Mouse (Mus musculus): Measurements from ENCODE around the gene Fra10ac1. TPM values are rescaled to one million over a fixed set of nuclear protein-coding genes. Genes with fewer than 3 reads are reported as not detected.

The Fra10ac1 gene
- total RNA-seq, 4 experiments from 2014 or later = 13.3 to 20.3 (median 15.6) TPM

DNA sequence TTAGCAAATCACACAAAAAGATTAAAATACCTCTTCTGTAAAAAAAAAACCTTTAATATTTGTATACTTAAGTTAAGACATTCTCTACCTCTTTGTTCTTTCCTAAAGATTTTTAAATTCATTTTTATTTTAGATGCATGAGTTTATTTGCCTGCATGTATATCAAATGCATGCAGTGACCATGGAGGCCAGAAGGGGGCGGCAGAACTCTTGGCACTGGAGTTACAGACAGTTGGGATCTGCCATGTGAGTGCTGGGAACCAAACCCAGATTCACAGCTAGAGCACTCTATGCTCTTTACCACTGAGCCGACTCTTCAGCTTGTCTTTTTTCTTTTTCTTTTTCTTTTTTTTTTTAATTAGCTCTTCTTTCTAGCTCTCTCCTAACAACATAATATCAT lies 4.7 kb upstream of the Fra10ac1 start:
- DNase-seq = no peak

DNA sequence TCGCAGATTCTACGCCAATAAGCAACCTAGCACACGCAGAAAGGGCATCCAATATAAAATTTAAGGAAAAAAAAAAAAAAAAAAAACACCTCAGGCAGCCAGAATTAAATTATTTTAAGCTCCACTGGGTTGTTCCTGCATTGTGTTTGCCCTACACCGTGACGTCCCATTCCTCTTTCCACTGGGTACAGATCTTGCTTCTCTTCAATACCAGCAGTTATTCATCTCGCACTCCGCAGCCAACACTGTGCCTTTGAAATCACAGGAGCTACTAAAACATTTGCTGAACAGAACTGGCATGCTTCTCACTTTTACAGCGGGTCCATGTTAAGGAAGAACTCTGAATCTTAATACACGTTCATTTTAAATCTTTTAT lies 717 bp upstream of the Fra10ac1 start:
- no peak for DNase-seq

DNA sequence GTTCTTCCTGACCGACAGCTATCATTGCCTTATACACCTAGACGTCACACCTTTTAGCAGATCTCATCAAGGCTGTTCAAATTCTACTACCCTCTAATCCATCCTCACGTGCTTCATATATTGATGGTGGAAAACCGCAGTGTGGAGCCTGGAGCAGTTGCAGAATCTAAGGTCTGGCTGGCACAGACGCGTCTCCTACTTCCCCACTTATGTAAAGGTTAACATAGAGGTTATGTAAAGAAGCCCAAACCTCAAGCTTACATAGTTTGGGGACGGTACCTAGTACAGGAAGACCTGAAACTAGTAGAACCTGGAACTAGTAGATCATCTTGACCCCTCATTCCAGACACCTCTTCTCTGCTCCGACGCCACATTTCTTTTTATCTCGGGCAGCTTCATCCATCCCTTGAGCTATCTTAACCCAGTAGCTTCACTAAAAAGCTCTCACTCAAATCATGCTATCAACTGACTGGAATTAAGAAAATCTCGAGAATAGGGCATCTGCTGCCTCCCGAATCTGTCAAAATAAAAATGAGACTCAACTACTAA lies 526 bp downstream of the Fra10ac1 start:
- no peak for DNase-seq

DNA sequence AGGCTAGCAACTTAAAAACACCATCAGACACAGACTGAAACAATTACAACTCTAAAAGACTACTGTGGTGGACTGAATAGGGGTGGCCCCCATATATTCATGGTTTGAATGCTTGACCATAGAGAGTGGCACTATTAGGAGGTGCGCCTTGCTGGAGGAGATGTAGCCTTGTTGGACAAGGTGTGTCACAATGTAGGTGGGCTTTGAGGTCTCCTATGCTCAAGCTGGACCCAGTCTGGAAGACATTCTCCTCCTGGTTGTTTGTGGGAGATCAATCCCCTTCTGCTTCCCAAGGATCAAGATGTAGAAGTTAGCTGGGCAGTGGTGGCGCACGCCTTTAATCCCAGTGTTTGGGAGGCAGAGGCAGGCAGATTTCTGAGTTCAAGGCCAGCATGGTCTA lies 6.3 kb downstream of the Fra10ac1 start:
- DNase-seq = no peak

DNA sequence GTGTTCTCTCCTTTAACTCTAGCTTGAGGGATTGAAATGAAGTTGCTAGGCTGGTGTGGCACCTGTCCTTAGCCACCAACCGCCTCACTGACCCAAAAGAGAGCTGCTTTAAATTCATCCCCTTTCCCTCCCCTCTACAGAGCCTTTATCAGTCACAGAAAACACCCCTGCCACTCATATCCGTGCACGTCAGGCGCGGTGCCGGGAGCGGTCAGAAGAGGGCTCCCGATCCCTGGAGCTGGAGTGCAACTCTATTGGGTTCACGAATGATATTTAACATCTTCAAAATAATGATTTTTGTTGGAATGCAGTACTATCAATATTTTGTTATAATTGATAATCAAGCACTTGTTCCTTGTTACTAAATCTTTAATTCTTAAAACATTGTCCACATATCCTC lies 17.3 kb downstream of the Fra10ac1 start:
- DNase-seq = no peak

DNA sequence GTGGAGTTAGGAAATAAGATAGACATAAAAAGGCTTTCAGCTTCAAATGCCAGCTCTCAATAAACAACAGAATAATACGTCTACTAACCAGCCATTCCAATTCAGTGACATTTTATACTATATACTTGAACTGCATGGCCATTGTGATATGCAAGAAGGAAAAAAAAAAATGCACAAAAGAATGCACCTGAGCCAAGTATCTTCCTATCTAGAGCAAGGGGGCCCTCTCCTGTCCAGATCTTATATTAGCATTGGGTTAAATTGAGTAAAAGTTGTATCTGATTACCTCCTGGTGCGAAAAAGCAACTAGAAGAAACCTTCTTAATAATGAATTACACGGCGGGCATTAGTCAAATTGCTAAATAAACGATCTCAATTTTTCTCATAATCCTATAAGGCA lies 25.2 kb downstream of the Fra10ac1 start:
- DNase-seq = no peak

DNA sequence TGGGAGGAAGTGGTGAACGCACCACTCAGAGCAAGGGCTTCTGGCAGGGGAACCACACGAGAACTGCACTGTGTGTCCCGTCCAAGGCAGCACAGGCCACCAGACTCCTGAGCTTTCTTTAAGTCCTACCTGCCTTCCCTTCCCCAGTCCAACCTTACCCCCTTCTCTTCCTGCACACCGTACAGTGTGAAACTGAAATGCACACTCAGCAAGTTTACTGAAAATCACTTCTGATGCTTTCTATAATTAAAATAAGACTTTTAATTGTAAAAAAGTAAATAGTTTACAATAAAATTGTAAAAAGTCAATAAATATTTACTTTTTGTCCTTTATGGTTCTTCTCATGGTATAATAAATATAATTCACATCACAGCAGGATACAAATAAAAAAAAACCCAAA lies 28.7 kb downstream of the Fra10ac1 start:
- no peak for DNase-seq

DNA sequence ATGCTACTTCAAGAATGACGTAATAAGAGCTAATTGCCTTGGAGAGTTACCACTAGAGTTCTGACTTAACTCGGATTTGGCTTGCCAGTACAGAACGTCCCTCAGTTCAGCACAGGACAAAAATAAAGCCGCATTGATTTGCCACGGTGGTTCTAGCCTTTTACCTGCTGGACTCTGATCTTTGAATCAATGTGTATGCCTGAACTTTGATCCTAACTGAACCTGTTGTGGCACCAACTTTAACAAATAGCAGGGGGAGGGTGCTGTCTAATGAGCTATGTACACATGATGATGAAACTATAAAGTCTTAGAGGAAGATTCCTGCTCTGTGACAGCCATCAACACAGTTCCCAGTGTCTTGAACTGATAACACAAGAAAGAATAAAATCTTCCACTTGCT lies 32.5 kb downstream of the Fra10ac1 start:
- DNase-seq = no peak

DNA sequence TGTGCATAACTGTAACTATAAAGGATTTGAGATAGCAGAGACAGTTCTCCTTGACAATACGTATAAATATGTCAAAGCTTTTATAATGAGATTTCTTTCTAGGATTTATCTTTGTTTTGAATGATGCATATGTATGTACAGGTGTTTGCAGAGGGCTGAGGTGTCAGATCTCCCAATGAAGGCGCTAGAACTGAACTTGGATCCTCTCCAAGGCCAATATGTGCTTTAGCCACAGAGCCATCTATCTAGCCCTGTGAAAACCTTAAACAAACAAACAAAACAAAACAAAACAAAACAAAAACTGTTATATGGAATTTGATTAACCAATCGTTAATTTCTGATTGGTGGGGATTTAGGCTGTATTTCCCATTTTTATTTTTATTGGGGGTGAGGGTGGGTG lies 33.4 kb downstream of the Fra10ac1 start:
- DNase-seq = no peak

DNA sequence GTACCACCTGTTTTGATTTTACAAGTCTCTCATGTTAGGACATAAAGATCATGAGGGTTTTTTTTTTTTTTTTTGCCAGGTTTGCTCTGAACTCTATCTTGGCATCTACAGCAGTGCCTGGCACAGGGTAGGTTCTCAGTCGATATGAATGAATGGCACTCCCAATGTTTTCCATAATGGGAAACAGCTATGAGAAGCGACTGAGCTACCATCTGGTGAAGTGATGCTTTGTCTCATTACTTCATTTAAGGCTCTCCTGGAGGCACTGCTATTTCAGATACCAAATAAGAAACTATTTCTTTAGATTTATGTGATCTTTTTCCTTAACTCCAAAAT lies 36.6 kb downstream of the Fra10ac1 start:
- DNase-seq = no peak

DNA sequence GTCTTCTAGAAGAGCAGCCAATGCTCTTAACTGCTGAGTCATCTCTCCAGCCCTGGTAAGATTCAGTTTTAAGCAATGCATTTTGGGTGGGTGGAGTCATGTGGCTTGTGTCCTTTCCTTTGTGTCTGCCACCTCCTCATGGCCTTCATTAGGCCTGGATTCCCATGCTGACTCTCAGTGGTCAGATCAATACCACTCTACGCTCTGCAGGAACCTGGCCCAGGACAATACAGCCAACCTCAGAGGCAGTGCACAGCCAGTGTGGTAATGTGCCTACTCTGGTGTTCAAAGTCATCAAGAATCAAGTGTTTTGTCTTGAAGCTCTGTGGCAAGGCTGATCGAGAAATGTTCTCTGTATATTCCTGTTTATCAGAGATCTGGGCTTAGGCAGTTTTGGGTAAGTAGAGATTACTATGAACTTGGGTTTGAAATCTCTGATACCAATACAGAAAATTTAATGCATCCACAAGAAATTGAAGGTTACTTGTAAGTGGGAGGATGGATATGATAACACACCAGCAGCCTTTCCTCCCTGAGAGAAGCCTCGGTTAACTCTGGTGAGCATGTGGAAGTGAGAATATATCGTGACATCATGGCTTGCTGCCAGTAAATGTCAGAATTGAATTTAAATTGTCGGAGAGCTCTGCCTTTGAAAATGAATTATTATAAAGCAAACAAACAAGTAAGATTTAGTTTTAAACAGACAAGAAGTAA lies 37.2 kb downstream of the Fra10ac1 start:
- DNase-seq = no peak

DNA sequence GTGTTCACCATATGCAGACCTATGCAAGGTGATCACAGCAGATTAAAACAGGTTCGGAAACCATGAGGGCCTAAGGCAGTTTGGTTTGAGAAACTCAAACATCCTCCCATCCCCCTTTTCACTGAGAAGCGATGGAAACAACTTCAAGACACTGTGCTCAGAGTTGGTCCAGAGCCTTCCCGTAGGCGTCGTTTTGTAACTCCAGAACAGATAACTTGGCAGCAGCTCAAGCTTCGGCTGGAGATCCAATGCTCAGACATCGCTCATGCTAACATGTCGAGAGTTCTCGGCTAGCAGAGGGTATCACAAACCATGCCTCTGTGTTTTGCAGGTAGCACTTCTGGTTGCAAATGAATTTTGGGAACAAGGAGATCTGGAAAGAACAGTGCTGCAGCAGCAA lies 44.3 kb downstream of the Fra10ac1 start:
- DNase-seq = no peak

DNA sequence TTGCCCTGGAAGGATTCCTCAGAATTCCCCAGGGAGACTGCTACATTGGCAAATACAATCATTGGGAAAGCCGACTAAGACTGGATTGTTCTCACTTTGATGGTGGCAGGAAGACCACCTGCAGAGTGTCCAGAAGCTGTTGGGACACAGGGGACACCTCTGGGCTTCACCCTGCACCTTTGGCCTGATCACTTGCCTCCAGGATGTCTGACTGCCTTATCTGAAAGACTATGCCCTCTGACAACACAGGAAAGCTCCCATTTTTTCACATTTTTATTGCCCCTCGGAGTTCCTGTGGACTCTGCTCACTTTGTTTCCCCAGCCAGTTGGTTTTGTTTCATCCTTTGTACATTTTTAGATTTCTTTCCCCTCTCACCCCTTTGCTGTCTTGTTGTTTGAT lies 59.3 kb downstream of the Fra10ac1 start:
- no peak for DNase-seq

DNA sequence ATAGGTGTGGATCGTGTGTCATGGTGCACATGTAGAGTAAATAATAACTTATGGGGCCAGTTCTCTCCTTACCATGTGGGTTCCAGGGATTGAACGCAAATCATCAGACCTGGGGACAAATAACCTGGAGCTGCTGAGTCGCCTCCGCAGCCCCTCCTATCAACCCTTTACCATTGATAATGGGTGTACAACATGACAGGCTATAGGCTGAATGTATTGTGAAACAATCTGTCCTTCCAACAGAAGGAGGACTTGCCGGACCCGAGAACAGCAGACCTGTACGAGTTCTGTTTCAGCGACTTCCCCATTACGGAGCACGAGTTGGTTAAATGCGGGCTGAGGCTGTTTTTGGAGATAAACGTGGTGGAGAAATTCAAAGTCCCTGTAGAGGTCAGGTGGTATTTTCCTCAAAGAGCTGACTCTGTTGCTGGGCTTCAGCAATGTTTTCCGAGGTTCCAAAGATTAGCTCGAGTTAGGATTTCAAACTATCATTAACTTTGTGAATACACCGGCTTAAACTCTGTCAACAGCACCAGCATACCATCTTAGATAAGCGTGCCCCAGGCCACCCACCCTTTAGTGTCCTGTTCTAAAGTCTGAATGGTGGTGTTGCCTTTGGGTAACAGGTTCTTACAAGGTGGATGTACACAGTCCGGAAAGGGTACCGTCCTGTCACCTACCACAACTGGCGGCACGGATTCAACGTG lies 62.2 kb downstream of the Fra10ac1 start:
- no peak for DNase-seq

DNA sequence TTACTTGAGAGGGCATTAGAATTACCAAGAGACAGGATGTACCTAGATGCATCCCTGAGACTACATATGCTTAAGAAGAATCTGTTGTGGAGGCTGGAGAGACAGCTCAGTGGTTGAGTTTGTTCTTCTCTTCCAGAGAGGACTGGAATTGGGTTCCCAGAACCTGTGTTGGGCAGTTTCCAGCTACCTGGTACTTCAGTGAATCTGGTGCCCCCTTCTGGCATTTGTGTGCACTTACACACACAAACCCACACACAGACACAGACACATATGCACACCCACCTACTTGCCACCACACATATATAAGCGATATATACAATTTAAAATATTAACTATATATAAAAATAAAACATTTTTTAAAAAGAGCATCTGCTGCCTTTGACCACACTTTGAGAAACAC lies 67.7 kb downstream of the Fra10ac1 start:
- no peak for DNase-seq

DNA sequence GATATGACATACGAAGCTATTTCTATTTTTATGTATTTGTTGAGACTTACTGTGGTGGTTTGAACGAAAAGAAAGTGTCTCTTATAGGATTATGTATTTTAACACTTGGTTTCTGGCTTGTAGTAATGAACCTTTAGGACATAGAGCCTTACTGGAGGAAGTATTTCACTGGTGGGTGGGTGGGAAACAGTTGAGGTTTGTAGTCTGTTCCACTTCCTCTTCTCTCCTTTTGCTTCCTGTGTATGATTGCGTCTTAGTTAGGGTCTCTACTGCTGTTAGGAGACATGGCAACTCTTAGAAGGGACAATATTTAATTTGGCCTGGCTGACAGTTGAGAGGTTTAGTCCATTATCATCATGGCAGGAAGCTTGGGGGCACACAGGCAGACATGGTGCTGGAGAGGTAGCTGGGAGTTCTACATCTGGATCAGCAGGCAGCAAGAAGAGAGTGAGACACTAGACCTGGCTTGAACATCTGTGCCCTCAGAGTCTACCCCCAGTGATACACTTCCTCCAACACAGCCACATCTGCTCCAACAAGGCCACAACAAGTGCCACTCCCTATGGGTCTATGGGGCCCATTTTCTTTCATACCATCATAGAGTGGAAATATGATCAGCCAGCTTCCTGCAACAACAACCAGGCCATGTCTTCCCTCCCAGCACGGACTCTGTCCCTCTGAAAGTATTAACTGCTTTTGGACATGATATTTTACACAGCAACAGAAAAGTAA lies 80.2 kb downstream of the Fra10ac1 start:
- DNase-seq = no peak

Other genes starting within 250 kb of the Fra10ac1 start
- 100 to 1,000 TPM in 1 of 4 experiments, 10 to 100 TPM in 3; 33.4 to 102 (median 63.6) TPM for gene Myof, start 180.6 kb downstream of the Fra10ac1 start, total RNA-seq (2022)
- gene Cep55, start 169.1 kb downstream of the Fra10ac1 start, total RNA-seq (2022) = 1 to 10 TPM in 3 of 4 experiments, under 1 TPM in 1; 0.44 to 1.5 (median 1.2) TPM
- gene Ffar4, start 127.1 kb downstream of the Fra10ac1 start, total RNA-seq (2022) = 1 to 10 TPM; 1.2 to 7.2 (median 4.5) TPM
- gene Rbp4, start 98.9 kb downstream of the Fra10ac1 start, total RNA-seq (2022) = 10 to 100 TPM; 16.6 to 48.0 (median 34.0) TPM
- not detected for gene Pde6c, start 91.4 kb downstream of the Fra10ac1 start, total RNA-seq (2022)
- gene Lgi1, start 40.4 kb upstream of the Fra10ac1 start, total RNA-seq (2022) = under 1 TPM; 0.42 to 0.84 (median 0.56) TPM
- gene Slc35g1, start 171.8 kb upstream of the Fra10ac1 start, total RNA-seq (2022) = 10 to 100 TPM; 19.6 to 37.8 (median 29.9) TPM